Mouse (Mus musculus) gastrocnemius, adult 18-20 months (tissue): ENCODE measurements at regions not wholly inside any gene's neighbourhood (a gene's known extent, or its start where the extent isn't known, plus 50 kb on each side); places are given as distances from the start of the nearest gene placed in this dataset.
A peak's percentile ranks its signal among the peaks of the same experiment; 100 is the strongest.

Experiments
- DNase-seq: peaks from one replicate; pipeline ENCODE4 v3.0.0; 2021; ENCODE audit warnings: low spot score

DNA sequence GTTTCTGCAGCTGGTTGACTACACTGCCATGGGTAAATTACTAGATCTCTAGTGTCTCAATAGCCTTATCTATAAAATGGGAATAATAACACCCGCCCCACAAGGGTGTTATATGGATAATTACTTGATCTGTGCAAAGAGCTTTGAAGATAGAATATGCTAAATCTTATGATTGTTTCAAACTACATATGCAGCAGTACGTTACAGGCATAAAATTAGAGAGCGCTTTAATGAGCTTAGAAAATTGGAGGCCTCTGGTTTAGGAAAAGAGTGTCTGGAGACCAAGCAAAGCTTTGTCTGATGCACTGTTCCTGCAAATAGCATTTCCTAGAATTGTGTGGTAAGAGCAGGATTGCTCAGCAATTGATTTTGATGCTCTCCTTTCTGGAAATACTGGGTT, 1013.8 kb downstream of the Adgrl2 start:
- no peak for DNase-seq

GRCm38 (mm10) chr3:147976069-147976468, 1014.3 kb downstream of the Adgrl2 start:
- DNase-seq, result no peak

DNA sequence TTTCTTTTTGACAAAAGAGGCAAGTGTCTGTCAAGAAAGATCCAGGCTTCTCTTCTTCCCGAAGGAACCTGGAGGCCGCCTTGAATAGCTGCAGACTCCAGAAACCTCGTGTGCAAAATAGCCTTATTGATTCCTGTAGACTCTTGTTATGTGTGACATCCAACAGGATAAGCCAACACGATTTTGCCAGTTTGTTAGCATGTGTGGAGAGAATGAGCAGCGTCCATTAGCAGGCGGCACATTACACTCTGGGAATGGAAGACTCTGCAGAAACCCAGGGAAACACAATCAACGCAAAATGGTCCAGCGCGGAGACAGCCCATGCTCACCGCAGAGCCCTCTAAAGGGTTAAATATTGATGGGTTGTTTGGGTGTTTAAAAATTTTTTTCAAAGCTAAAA, 1014.9 kb downstream of the Adgrl2 start:
- no peak for DNase-seq

- DNase-seq, result no peak
These were observed 1015.8 kb downstream of the Adgrl2 start for GRCm38 (mm10) chr3:147974515-147974914.

DNA sequence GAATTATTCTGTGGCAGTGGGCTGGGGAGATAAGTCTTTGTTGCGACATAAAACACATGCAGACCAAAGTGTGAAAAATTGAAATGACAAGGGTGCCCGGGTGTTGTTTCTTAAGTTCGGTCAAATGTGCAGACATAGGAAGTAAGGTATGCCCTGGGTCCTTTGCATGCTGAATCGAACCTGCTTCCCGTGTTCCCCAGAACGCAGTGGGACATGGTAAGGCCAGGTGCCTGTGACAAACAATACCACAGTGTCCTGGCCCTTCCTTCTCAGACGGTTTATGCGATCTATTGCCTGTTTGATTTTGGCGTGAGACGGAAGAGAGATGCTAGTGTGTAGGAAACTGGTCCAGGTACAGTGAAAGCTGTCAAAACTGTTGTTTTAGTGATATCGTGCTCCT, 1022.1 kb downstream of the Adgrl2 start:
- DNase-seq, result no peak

GRCm38 (mm10) chr3:147967866-147968265, 1022.5 kb downstream of the Adgrl2 start:
- DNase-seq, result no peak

GRCm38 (mm10) chr3:147967261-147967660, 1023.1 kb downstream of the Adgrl2 start:
- no peak for DNase-seq

- DNase-seq, result no peak
These were observed 1023.5 kb downstream of the Adgrl2 start for GRCm38 (mm10) chr3:147966827-147967226.

GRCm38 (mm10) chr3:147966379-147966778, 1024.0 kb downstream of the Adgrl2 start:
- DNase-seq, result peak; percentile 7

DNA sequence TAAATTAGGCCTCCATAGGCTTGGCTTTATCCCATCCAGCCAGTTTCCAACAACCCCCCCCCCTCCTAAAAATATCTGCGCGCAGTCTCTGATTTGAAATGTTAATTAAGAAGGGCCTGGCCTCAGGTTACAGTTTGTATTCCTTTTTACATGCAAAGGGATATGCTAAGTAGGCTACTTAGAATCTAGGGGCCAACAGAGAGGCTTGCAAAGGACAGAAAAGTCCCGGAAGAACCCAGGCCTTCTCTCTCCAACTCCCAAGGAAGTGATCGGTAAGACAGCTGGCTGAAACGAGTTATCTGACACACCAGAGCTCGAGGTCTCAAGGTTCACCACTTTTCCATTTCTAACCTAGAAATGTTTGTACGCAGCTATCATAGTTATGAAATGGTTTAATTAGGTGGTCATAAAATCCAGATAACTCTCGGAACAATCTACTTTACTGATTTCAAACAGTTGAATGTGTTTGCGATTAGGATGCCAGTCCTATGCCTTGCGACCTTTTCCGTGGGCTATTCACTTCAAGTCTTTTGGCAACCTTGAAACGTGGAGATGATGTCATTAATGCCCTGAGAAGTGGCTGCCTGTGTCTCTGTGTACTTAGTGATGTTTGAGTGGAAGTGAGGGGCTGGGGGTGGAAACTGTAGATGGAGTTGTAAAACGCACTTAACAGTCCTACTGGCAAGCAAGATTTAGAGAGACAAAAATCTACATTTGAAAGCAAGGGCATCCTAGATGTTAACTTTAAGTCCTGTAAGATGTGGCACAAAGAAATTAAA, 1026.5 kb downstream of the Adgrl2 start:
- DNase-seq, result no peak

- peak; percentile 39 for DNase-seq
These were observed 1042.2 kb downstream of the Adgrl2 start for GRCm38 (mm10) chr3:147948041-147948592.

DNA sequence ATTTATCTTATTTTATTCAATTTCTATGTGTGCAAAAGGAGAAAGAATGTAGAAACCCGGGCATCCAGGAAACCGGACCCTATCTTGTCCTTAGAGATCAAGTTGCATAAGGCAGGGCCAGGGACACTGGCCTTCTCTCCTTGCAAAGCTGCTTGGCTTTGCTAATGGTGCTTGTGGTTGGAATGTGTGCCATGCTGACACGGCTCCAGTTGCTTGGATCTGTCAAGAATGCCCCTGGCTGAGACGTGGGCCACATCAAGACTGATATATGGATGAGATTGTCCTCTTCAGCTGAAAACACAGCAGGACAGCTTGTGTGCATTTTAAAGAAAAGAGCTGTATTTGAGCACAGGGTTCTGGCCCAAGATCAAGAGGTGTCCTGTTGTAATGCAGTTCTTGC, 1047.0 kb downstream of the Adgrl2 start:
- DNase-seq, result peak; percentile 48

- DNase-seq, result no peak
These were observed 1059.5 kb downstream of the Adgrl2 start for GRCm38 (mm10) chr3:147930811-147931251.

- no peak for DNase-seq
These were observed 1068.0 kb downstream of the Ttll7 start for GRCm38 (mm10) chr3:147920181-147920580.

DNA sequence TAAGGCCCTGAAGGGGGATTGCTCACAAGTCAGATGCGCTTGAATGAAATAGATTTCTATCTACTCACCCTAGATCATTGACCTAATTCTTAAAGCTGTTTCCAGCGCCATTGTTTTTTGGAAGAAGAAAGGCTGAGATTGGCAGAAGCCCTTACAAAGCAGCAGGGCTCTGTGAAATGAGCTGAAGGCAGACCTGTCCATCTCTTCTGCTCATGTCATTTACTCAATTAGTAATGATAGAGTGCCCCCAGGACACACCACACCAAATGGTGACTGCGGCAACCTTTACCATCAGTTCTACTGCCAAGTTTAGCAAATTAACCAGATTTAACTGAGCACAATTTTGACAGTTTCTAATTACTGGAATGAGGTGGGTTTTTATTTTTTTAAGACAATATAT, 1067.5 kb downstream of the Ttll7 start:
- DNase-seq, result no peak

- no peak for DNase-seq
These were observed 1067.0 kb downstream of the Ttll7 start for GRCm38 (mm10) chr3:147919146-147919545.

DNA sequence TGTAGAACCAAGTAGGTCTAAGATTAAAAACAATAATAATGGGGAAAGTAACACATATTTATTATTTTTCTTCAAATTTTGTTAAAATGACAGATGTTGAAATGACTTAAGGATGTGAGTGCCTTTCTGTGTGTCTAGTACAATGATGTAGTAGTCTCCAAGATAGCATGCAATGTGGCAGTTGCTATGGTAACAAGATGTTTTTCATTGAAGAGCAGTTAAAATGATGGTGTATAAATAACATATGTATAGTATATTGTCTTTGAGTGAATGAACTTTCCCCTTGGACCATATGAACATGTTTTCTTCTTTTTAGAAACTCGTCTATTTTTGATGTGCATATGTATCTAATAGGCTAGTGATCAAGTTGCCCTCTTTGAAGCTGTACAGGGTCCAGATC, 1044.6 kb downstream of the Ttll7 start:
- DNase-seq, result no peak

DNA sequence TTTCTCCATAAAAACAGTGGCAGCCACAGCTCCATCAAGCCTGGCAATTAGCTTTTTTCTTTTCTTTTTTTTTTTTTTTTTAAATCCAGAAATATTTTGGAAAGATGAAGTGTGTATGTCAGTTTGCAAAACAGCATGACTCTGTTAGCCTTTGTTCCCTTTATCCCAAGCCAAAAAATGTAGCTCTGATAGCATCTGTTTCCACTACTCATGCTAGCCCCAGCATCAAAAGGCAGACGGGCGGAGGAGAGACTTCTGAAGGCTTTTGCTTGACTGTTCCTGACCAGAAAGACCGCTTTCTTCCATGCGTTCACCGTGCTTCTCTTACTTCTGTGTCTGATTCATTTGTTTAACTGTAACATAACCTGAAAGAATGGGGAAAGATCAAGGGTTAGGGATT, 1039.5 kb downstream of the Ttll7 start:
- no peak for DNase-seq

DNA sequence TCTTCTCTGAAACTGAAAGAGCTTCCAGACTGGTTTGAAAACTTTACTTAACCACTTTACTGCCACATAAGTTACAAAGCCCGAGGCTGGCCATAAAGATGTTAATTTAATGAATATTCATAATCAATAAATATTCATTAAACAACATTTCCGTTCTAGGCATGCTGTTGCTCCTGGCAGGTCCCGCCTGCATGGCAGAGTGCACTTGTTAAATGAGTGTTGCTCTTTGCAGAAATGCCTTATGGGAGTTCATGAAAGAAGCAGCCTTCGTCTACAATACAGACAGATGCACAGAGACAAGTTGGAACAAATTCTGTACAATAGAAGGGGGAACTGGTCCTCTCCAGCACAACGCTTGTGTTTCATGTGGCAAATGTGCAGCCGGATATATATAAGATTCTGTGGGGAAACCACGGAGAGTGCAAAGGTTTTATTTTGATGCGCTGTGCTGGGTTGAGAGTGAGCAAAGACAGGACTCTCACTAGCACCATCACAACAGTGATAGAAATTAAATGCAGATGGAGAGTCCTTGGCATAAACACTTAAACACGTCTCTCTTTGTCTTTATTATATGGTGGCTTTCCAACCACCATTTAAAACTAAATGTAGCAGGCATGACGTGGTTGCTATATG, 1034.2 kb downstream of the Ttll7 start:
- DNase-seq, result no peak

GRCm38 (mm10) chr3:147882936-147883645, 1030.9 kb downstream of the Ttll7 start:
- DNase-seq, result no peak

DNA sequence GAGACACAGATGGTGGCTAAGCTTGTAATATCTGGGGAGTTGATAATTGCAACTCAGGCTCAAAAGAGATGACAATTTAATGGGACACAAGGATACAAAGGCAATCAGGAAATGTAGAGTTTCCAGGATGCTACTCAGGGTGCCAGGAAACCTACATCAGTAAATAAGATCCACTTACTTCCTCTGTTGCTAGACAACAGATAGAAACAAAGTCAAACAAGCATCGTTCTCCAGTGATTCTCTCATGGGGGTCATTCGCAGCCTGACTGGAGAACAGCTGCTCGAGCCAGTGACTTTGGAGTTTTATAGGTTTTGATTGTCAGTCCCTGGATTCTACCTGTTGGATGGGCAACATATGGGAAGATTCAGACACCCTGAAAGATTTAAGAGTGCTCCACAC, 1026.5 kb downstream of the Ttll7 start:
- DNase-seq, result no peak

- DNase-seq, result no peak
These were observed 1016.1 kb downstream of the Ttll7 start for GRCm38 (mm10) chr3:147868281-147868680.
